Mouse (Mus musculus) heart, postnatal 14 days (tissue): ENCODE results near the gene Atcay. TPM values are rescaled to one million over a fixed set of nuclear protein-coding genes. Genes with fewer than 3 reads are reported as not detected.
A peak's percentile ranks its signal among the peaks of the same experiment; 100 is the strongest.

Experiments
- DNase-seq, 2 experiments: peaks; one replicate each; pipeline ENCODE4 v3.0.0; 2021 to 2022
- intact Hi-C: fragments of 180-260 bp; cut with DNase I; formaldehyde crosslinking; loops from one replicate; pipeline ENCODE4 v1.15.1; 2025
- microRNA-seq, 2 experiments: library from miRNA; unstranded; fragments of <30 nt; microRNA quantifications; one replicate each; pipeline ENCODE4 v1.2.0; 2021 to 2022
- total RNA-seq, 2 experiments: library from RNA; stranded (reverse); gene quantifications; 2 replicates each; pipeline ENCODE4 v1.2.3; 2021

Gene Atcay
- total RNA-seq, 2 experiments from 2014 or later: 0.12 TPM

DNA sequence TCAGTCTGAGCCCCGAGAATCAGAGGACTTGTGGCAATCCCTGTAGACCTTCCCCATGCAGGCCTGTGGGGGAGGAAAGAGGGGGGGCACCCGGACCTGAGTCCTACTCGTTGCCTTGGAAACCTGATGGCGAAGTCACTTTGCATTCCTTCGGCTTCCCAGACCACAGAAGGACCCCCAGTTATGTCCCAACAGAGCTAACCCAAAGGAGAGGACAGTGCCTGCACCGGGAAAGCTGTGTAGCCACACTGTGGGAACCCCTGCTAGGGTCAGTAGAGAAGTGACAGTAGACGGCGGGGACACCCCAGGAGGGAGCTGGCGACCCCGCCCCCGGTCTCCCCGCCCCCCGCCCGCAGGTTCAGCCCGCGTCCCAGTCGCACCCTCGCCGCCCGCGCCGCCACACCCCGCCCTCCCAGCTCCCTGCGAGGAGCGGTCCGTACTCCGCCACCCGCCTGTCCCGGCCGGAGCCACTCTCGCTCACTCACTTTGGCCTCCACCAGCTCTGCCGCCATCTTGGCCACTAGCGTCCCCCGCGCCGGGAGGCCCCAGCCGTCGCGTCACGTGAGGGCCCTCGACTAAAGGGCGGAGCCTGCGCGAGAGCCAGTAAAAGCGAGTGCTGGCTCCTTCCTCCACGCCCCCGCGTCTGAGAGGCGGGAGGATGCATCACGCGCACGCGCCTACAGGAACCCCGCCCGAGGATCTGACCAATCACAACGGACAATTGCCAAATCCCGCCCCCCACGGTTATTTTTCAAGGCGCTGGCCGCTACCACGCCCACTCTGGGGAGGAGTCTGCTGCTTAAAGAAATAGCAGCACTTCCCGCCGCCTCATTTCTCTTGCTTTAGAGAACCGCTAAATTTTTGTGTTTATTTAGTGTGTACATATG lies 63.2 kb downstream of the Atcay start, which contains the start of gene Pias4:
Pias4 (minus strand) TSS at position 724 of the 887 bp plus-strand sequence.
- DNase-seq: peak; percentile 100
- intact Hi-C loops: loop anchor here (2.0 kb wide), 1 partner anchor 29 kb away; no protein-coding TSS in a partner anchor

DNA sequence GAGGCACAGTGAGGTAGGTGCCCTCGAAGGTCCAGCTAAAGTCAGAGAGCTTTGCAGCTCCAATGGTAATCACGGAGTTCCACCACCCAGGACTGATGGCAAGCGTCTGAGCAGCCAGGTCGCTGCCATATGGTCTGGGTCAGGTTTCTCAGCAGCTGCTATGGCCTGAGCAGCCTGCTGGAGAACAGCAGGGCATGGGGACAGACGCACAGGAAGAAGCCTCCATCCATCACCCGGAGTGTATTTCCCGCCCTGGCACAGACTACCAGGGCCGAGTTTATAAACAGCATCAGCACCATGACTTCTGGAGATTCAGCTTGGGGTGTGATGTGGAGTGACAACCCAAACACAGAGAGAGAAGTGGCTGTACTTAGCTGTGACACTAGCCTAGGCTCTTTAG lies 65.5 kb downstream of the Atcay start:
- intact Hi-C loops: no loop called here

GRCm38 (mm10) chr10:81162318-81162652 lies 68.3 kb downstream of the Atcay start:
- intact Hi-C loops: loop anchor here (2.0 kb wide), 1 partner anchor 15 kb away; no protein-coding TSS in a partner anchor
- no peak for DNase-seq

More for the DNA sequence above, 65.5 kb downstream of the Atcay start:
- DNase-seq: no peak

DNA sequence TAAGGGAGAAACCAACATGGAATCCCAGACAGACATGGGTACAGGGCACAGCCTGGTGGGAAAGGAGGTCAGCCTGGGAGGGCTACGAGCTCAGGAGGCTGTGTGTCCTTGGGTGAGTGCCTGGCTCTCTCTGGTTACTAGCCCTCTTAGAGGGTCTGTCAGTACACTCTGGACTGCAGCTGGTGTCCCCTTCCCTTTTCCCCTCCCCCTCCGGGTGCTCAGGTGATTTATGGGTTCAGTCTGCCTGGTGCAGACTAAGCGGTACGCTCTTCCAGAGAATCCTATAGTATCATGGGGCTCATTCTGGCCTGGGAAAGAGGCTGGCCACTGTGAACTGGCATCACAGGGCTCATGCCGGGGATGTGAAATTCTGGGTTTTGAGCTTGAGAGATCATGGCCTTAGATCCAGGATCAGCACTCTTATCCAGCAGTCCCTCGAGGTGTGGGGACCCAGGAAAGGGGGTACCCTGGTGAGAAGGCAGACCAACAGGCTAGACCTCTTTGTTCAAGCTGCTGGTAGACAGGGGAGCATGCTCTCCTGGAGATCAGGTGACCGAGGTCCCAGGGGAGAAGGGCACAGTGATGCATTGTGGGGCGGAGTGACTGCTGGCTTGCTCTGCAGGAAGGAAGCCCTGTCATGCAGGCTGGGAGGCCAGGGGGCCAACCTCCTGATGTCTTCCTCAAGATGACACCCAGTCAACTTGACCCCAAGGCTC lies 68.9 kb downstream of the Atcay start:
- DNase-seq: no peak
- intact Hi-C loops: loop anchor here (2.0 kb wide), 1 partner anchor 15 kb away; no protein-coding TSS in a partner anchor

DNA sequence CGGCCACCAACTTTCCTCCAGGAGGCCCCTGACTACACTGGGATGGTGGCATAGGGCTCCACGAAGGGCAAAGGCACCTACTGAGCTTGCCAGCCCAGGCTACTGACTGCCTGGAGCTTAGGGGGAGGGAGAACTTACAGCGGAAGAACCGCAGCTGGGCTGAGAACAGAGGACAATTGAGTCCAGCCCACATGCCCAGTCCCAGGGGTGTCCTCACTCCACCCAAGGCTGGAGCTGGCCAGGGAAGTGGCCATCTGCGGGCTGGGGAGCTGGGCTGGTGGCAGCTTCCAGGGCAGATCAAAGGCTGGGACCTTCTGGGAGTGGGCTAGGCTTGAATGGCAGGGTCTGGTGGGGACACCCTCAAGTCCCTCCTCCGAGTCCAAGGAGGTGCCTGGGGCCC lies 75.9 kb downstream of the Atcay start:
- no peak for DNase-seq
- intact Hi-C loops: no loop called here

Small RNA genes lying within 50 kb of the gene (microRNA-seq; reads per million reads assigned to microRNA genes)
- 23.1 to 44.1 reads per million in 2 experiments for gene Mir3057

Other genes with a start within 250 kb of the Atcay start
- gene Gng7, start 215.9 kb downstream of the Atcay start, total RNA-seq: under 1 TPM; 0.27 to 0.31 TPM
- gene Diras1, start 205.2 kb downstream of the Atcay start, total RNA-seq: under 1 TPM in 1 of 2 experiments, not detected in 1; 0.10 TPM
- gene Slc39a3, start 193.4 kb downstream of the Atcay start, total RNA-seq: 10 to 100 TPM; 13.6 to 14.8 TPM
- gene Sgta, start 170.7 kb downstream of the Atcay start, total RNA-seq: 10 to 100 TPM; 91.5 to 93.3 TPM
- 10 to 100 TPM; 10.3 to 10.9 TPM for gene Thop1, start 160.8 kb downstream of the Atcay start, total RNA-seq
- gene Creb3l3, start 132.0 kb downstream of the Atcay start, total RNA-seq: under 1 TPM; 0.69 to 0.90 TPM
- 100 to 1,000 TPM; 115 to 122 TPM for gene Map2k2, start 124.9 kb downstream of the Atcay start, total RNA-seq
- 10 to 100 TPM; 40.8 to 43.2 TPM for gene Zbtb7a, start 95.6 kb downstream of the Atcay start, total RNA-seq
- gene Pias4, start 62.9 kb downstream of the Atcay start, total RNA-seq: 10 to 100 TPM; 15.2 to 18.3 TPM
- 1,000 to 10,000 TPM; 1,113 to 1,165 TPM for gene Eef2, start 54.2 kb downstream of the Atcay start, total RNA-seq
- 10 to 100 TPM; 28.4 to 29.2 TPM for gene Dapk3, start 47.8 kb downstream of the Atcay start, total RNA-seq
- gene 4930442H23Rik, start 47.0 kb downstream of the Atcay start, total RNA-seq: not detected
- 1 to 10 TPM; 3.6 to 9.8 TPM for gene Nmrk2, start 28.8 kb downstream of the Atcay start, total RNA-seq
- 1 to 10 TPM; 2.7 to 3.4 TPM for gene Zfr2, start 2.3 kb upstream of the Atcay start, total RNA-seq
- under 1 TPM; 0.26 to 0.51 TPM for gene Matk, start 22.1 kb upstream of the Atcay start, total RNA-seq
- 10 to 100 TPM; 83.0 to 96.2 TPM for gene Mrpl54, start 36.1 kb upstream of the Atcay start, total RNA-seq
- 10 to 100 TPM; 85.5 to 97.2 TPM for gene Apba3, start 36.1 kb upstream of the Atcay start, total RNA-seq
- gene Tjp3, start 60.7 kb upstream of the Atcay start, total RNA-seq: under 1 TPM; 0.14 to 0.34 TPM
- 10 to 100 TPM; 34.8 to 36.7 TPM for gene Pip5k1c, start 62.1 kb upstream of the Atcay start, total RNA-seq
- 10 to 100 TPM; 15.6 to 17.8 TPM for gene Cactin, start 90.3 kb upstream of the Atcay start, total RNA-seq
- gene Tbxa2r, start 97.9 kb upstream of the Atcay start, total RNA-seq: 1 to 10 TPM; 5.3 to 7.9 TPM
- 1 to 10 TPM; 5.2 to 5.5 TPM for gene Gipc3, start 112.4 kb upstream of the Atcay start, total RNA-seq
- gene Hmg20b, start 119.6 kb upstream of the Atcay start, total RNA-seq: 10 to 100 TPM; 74.0 to 82.9 TPM
- gene Mfsd12, start 126.7 kb upstream of the Atcay start, total RNA-seq: 10 to 100 TPM; 11.7 to 14.3 TPM
- 1 to 10 TPM; 1.2 to 1.3 TPM for gene 4930404N11Rik, start 135.0 kb upstream of the Atcay start, total RNA-seq
- 10 to 100 TPM; 30.5 to 32.7 TPM for gene Fzr1, start 147.7 kb upstream of the Atcay start, total RNA-seq
- 10 to 100 TPM; 47.6 to 55.3 TPM for gene Dohh, start 153.6 kb upstream of the Atcay start, total RNA-seq
- under 1 TPM; 0.51 to 0.84 TPM for gene Gm48551, start 153.6 kb upstream of the Atcay start, total RNA-seq
- under 1 TPM; 0.65 to 0.83 TPM for gene Gm48552, start 158.2 kb upstream of the Atcay start, total RNA-seq
- gene Smim24, start 162.2 kb upstream of the Atcay start, total RNA-seq: 1 to 10 TPM; 1.9 to 2.0 TPM
- 100 to 1,000 TPM; 133 TPM for gene Nfic, start 224.8 kb upstream of the Atcay start, total RNA-seq